Mouse (Mus musculus): ENCODE results near the gene Aif1l. TPM values are rescaled to one million over a fixed set of nuclear protein-coding genes. Genes with fewer than 3 reads are reported as not detected.
"Not testable (repeated sequence)": the region's sequence is repeated elsewhere in the genome, so short reads cannot be mapped to it uniquely, and the experiment has no call there.

The Aif1l gene
- 17.8 and 22.1 TPM in 2 replicates for polyA plus RNA-seq (2014; fragmentation: Nextera tagmentation; extraction: Ambion mirVana)

GRCm38 (mm10) chr2:31950058-31950871 is at the start of gene Aif1l:
TSS of gene Aif1l (plus strand) at chr2:31950139.
- Histone ChIP-seq H3K4me3 (ENCODE audit: low read depth, low read length) (peak within 1 kb of the TSS; percentile 62), H3K4me1 (ENCODE audit: control insufficient read depth, insufficient read depth, low read length) (peaks cover 8% of the 10 kb centered on the region), H3K36me3 (ENCODE audit: control insufficient read depth, insufficient read depth, low read length) (no peaks in the 10 kb centered on the region), H3K27ac (ENCODE audit: low read depth, low read length) (no peak within 1 kb of the TSS), H3K9ac (replicated peaks; ENCODE audit: low read depth, low read length) (peak within 1 kb of the TSS; percentile 72), H3K4me2 (ENCODE audit: low read depth, low read length) (peak within 1 kb of the TSS; percentile 96), H3K27me3 (ENCODE audit: control insufficient read depth, insufficient read depth, low read length) (no peaks in the 10 kb centered on the region), H3K9me3 (ENCODE audit: control insufficient read depth, low read length) (no peaks in the 10 kb centered on the region)
- ATAC-seq (ENCODE audit: low read depth): peak; percentile 69; the same call in 1 of the 2 replicates
- under 1% methylated on average over 63 of the region's 66 CpGs for WGBS

- Histone ChIP-seq H3K27me3 (ENCODE audit: control insufficient read depth, insufficient read depth, low read length) (no peaks in the 10 kb centered on the region), H3K36me3 (ENCODE audit: control insufficient read depth, insufficient read depth, low read length) (no peaks in the 10 kb centered on the region), H3K4me1 (ENCODE audit: control insufficient read depth, insufficient read depth, low read length) (no peaks in the 10 kb centered on the region), H3K27ac (ENCODE audit: low read depth, low read length) (no peak overlapping the region), H3K4me3 (ENCODE audit: low read depth, low read length) (no peak overlapping the region), H3K9me3 (ENCODE audit: control insufficient read depth, low read length) (no peaks in the 10 kb centered on the region), H3K4me2 (ENCODE audit: low read depth, low read length) (no peak overlapping the region), H3K9ac (replicated peaks; ENCODE audit: low read depth, low read length) (no peak overlapping the region)
- 76% methylated on average over 4 of the region's 4 CpGs for WGBS
- no peak for ATAC-seq (ENCODE audit: low read depth)
Measured at GRCm38 (mm10) chr2:31900932-31901331, 49.0 kb upstream of the Aif1l start.

- Histone ChIP-seq H3K36me3 (ENCODE audit: control insufficient read depth, insufficient read depth, low read length) (no peaks in the 10 kb centered on the region), H3K4me1 (ENCODE audit: control insufficient read depth, insufficient read depth, low read length) (no peaks in the 10 kb centered on the region), H3K27ac (ENCODE audit: low read depth, low read length) (no peak overlapping the region), H3K4me2 (ENCODE audit: low read depth, low read length) (no peak overlapping the region), H3K9me3 (ENCODE audit: control insufficient read depth, low read length) (no peaks in the 10 kb centered on the region), H3K27me3 (ENCODE audit: control insufficient read depth, insufficient read depth, low read length) (no peaks in the 10 kb centered on the region), H3K9ac (replicated peaks; ENCODE audit: low read depth, low read length) (no peak overlapping the region), H3K4me3 (ENCODE audit: low read depth, low read length) (no peak overlapping the region)
- WGBS: 55% methylated on average over 4 of the region's 4 CpGs
- ATAC-seq (ENCODE audit: low read depth): no peak
Measured at GRCm38 (mm10) chr2:31901659-31902362, 48.1 kb upstream of the Aif1l start.

GRCm38 (mm10) chr2:31904089-31904488 is 45.9 kb upstream of the Aif1l start:
- no peak overlapping the region for H3K4me3 ChIP-seq (ENCODE audit: low read depth, low read length)
- H3K36me3 ChIP-seq (ENCODE audit: control insufficient read depth, insufficient read depth, low read length): no peaks in the 10 kb centered on the region
- no peak overlapping the region for H3K9ac ChIP-seq (replicated peaks; ENCODE audit: low read depth, low read length)
- no peaks in the 10 kb centered on the region for H3K4me1 ChIP-seq (ENCODE audit: control insufficient read depth, insufficient read depth, low read length)
- WGBS: 23% methylated on average over 6 of the region's 6 CpGs
- no peak overlapping the region for H3K4me2 ChIP-seq (ENCODE audit: low read depth, low read length)
- ATAC-seq (ENCODE audit: low read depth): no peak
- no peaks in the 10 kb centered on the region for H3K9me3 ChIP-seq (ENCODE audit: control insufficient read depth, low read length)
- no peak overlapping the region for H3K27ac ChIP-seq (ENCODE audit: low read depth, low read length)
- H3K27me3 ChIP-seq (ENCODE audit: control insufficient read depth, insufficient read depth, low read length): no peaks in the 10 kb centered on the region

- no peak overlapping the region for H3K9ac ChIP-seq (replicated peaks; ENCODE audit: low read depth, low read length)
- H3K4me2 ChIP-seq (ENCODE audit: low read depth, low read length): no peak overlapping the region
- H3K27ac ChIP-seq (ENCODE audit: low read depth, low read length): no peak overlapping the region
- H3K27me3 ChIP-seq (ENCODE audit: control insufficient read depth, insufficient read depth, low read length): no peaks in the 10 kb centered on the region
- WGBS: 14% methylated on average over 8 of the region's 8 CpGs
- H3K4me3 ChIP-seq (ENCODE audit: low read depth, low read length): no peak overlapping the region
- no peak for ATAC-seq (ENCODE audit: low read depth)
- no peaks in the 10 kb centered on the region for H3K9me3 ChIP-seq (ENCODE audit: control insufficient read depth, low read length)
- no peaks in the 10 kb centered on the region for H3K36me3 ChIP-seq (ENCODE audit: control insufficient read depth, insufficient read depth, low read length)
- no peaks in the 10 kb centered on the region for H3K4me1 ChIP-seq (ENCODE audit: control insufficient read depth, insufficient read depth, low read length)
Measured at GRCm38 (mm10) chr2:31904622-31905021, 45.3 kb upstream of the Aif1l start.

GRCm38 (mm10) chr2:31905682-31906081 is 44.3 kb upstream of the Aif1l start:
- Histone ChIP-seq H3K27me3 (ENCODE audit: control insufficient read depth, insufficient read depth, low read length) (no peaks in the 10 kb centered on the region), H3K9ac (replicated peaks; ENCODE audit: low read depth, low read length) (no peak overlapping the region), H3K4me1 (ENCODE audit: control insufficient read depth, insufficient read depth, low read length) (no peaks in the 10 kb centered on the region), H3K27ac (ENCODE audit: low read depth, low read length) (no peak overlapping the region), H3K4me3 (ENCODE audit: low read depth, low read length) (no peak overlapping the region), H3K36me3 (ENCODE audit: control insufficient read depth, insufficient read depth, low read length) (no peaks in the 10 kb centered on the region), H3K4me2 (ENCODE audit: low read depth, low read length) (no peak overlapping the region), H3K9me3 (ENCODE audit: control insufficient read depth, low read length) (no peaks in the 10 kb centered on the region)
- no peak for ATAC-seq (ENCODE audit: low read depth)
- WGBS: 53% methylated on average over 9 of the region's 9 CpGs

- WGBS: 75% methylated on average over 9 of the region's 9 CpGs
- no peak for ATAC-seq (ENCODE audit: low read depth)
- Histone ChIP-seq H3K4me3 (ENCODE audit: low read depth, low read length) (no peak overlapping the region), H3K27me3 (ENCODE audit: control insufficient read depth, insufficient read depth, low read length) (no peaks in the 10 kb centered on the region), H3K4me1 (ENCODE audit: control insufficient read depth, insufficient read depth, low read length) (no peaks in the 10 kb centered on the region), H3K27ac (ENCODE audit: low read depth, low read length) (no peak overlapping the region), H3K36me3 (ENCODE audit: control insufficient read depth, insufficient read depth, low read length) (no peaks in the 10 kb centered on the region), H3K4me2 (ENCODE audit: low read depth, low read length) (no peak overlapping the region), H3K9ac (replicated peaks; ENCODE audit: low read depth, low read length) (no peak overlapping the region), H3K9me3 (ENCODE audit: control insufficient read depth, low read length) (no peaks in the 10 kb centered on the region)
Measured at GRCm38 (mm10) chr2:31906407-31906806, 43.5 kb upstream of the Aif1l start.

- no peak overlapping the region for H3K4me2 ChIP-seq (ENCODE audit: low read depth, low read length)
- 83% methylated on average over 4 of the region's 4 CpGs for WGBS
- no peak overlapping the region for H3K27ac ChIP-seq (ENCODE audit: low read depth, low read length)
- H3K4me3 ChIP-seq (ENCODE audit: low read depth, low read length): no peak overlapping the region
- no peaks in the 10 kb centered on the region for H3K36me3 ChIP-seq (ENCODE audit: control insufficient read depth, insufficient read depth, low read length)
- H3K4me1 ChIP-seq (ENCODE audit: control insufficient read depth, insufficient read depth, low read length): no peaks in the 10 kb centered on the region
- no peak overlapping the region for H3K9ac ChIP-seq (replicated peaks; ENCODE audit: low read depth, low read length)
- no peak for ATAC-seq (ENCODE audit: low read depth)
- H3K27me3 ChIP-seq (ENCODE audit: control insufficient read depth, insufficient read depth, low read length): no peaks in the 10 kb centered on the region
- H3K9me3 ChIP-seq (ENCODE audit: control insufficient read depth, low read length): no peaks in the 10 kb centered on the region
Measured at GRCm38 (mm10) chr2:31912575-31912974, 37.4 kb upstream of the Aif1l start.

- not testable (repeated sequence) for H3K27ac ChIP-seq (ENCODE audit: low read depth, low read length); H3K4me2 ChIP-seq (ENCODE audit: low read depth, low read length); H3K9me3 ChIP-seq (ENCODE audit: control insufficient read depth, low read length); H3K4me1 ChIP-seq (ENCODE audit: control insufficient read depth, insufficient read depth, low read length); H3K27me3 ChIP-seq (ENCODE audit: control insufficient read depth, insufficient read depth, low read length); H3K36me3 ChIP-seq (ENCODE audit: control insufficient read depth, insufficient read depth, low read length); H3K9ac ChIP-seq (replicated peaks; ENCODE audit: low read depth, low read length); H3K4me3 ChIP-seq (ENCODE audit: low read depth, low read length); ATAC-seq (ENCODE audit: low read depth)
Measured at GRCm38 (mm10) chr2:31914213-31914612, 35.7 kb upstream of the Aif1l start.

All from neural tube, embryonic 14.5 days (tissue).